Mouse (Mus musculus) midbrain, postnatal 0 days (tissue): ENCODE measurements at regions not wholly inside any gene's neighbourhood (a gene's known extent, or its start where the extent isn't known, plus 50 kb on each side); places are given as distances from the start of the nearest gene placed in this dataset.

Source experiments
- ATAC-seq: fragments of 200-750 bp; cut with Nextera tagmentation; 2 replicates; pipeline ENCODE4 v1.8.0; 2017; ENCODE audit warnings: moderate number of reproducible peaks, mild to moderate bottlenecking, moderate TSS enrichment, moderate library complexity; ENCODE audit not compliant: low FRiP score
- DNase-seq: peaks from one replicate; pipeline ENCODE4 v3.0.0-alpha.2; 2015; ENCODE audit warnings: low spot score
- H3K27ac ChIP-seq: fragments of 300-500 bp; sonication (generic); 2 replicates; pipeline ENCODE4 v1.5.1; 2014; ENCODE audit warnings: low read depth, mild to moderate bottlenecking, low read length, mixed read lengths
- H3K27me3 ChIP-seq: fragments of 300-500 bp; sonication (generic); 2 replicates; pipeline ENCODE4 v1.6.1; 2014; ENCODE audit warnings: low read length, control low read depth, mixed read lengths; ENCODE audit not compliant: insufficient read depth
- H3K36me3 ChIP-seq: fragments of 300-500 bp; sonication (generic); 2 replicates; pipeline ENCODE4 v1.6.1; 2014; ENCODE audit warnings: low read length, control low read depth, mixed read lengths; ENCODE audit not compliant: insufficient read depth
- H3K4me1 ChIP-seq: fragments of 300-500 bp; sonication (generic); 2 replicates; pipeline ENCODE4 v1.6.1; 2014; ENCODE audit warnings: mild to moderate bottlenecking, control low read depth, antibody characterized with exemption, low read length, mixed read lengths; ENCODE audit not compliant: insufficient read depth
- H3K4me2 ChIP-seq: fragments of 300-500 bp; sonication (generic); 2 replicates; pipeline ENCODE4 v1.6.1; 2014; ENCODE audit warnings: low read depth, mild to moderate bottlenecking, low read length, mixed read lengths; ENCODE audit not compliant: poor library complexity, severe bottlenecking
- H3K4me3 ChIP-seq: fragments of 300-500 bp; sonication (generic); 2 replicates; pipeline ENCODE4 v1.5.1; 2014; ENCODE audit warnings: low read depth, mild to moderate bottlenecking, low read length, moderate library complexity
- H3K9ac ChIP-seq: fragments of 300-500 bp; sonication (generic); replicated peaks from 2 replicates; pipeline ENCODE4 v1.6.1; 2014; ENCODE audit warnings: mild to moderate bottlenecking, low read length, moderate library complexity, mixed read lengths; ENCODE audit not compliant: poor library complexity, severe bottlenecking
- H3K9me3 ChIP-seq: fragments of 300-500 bp; sonication (generic); 2 replicates; pipeline ENCODE4 v1.6.1; 2016; ENCODE audit warnings: low read length, control low read depth
- CTCF ChIP-seq: IDR thresholded peaks from 2 replicates; pipeline ENCODE4 v1.5.1; 2016; ENCODE audit warnings: antibody characterized with exemption, mild to moderate bottlenecking
- WGBS: fragments of 180-500 bp; shearing (Covaris S2); extraction: QIAGEN DNeasy Blood & Tissue Kit; methylation state at CpG from one replicate; pipeline ENCODE4 v1.1.7; 2014; 5-methylcytosine and 5-hydroxymethylcytosine counted together

GRCm38 (mm10) chr5:119315149-119315548, 355.3 kb upstream of the Tbx3 start:
- Histone ChIP-seq H3K27ac (no peak overlapping the region), H3K36me3 (no peaks in the 10 kb centered on the region), H3K9me3 (no peaks in the 10 kb centered on the region), H3K27me3 (no peaks in the 10 kb centered on the region), H3K4me2 (no peak overlapping the region), H3K4me1 (no peaks in the 10 kb centered on the region), H3K9ac (no peak overlapping the region), H3K4me3 (no peak overlapping the region)
- ATAC-seq (no peak), DNase-seq (no peak)
- no peak for TF ChIP-seq CTCF
- 90% methylated on average over 7 of the region's 7 CpGs for WGBS

- no peak for TF ChIP-seq CTCF
- no peak overlapping the region for H3K9ac ChIP-seq
- H3K9me3 ChIP-seq: no peaks in the 10 kb centered on the region
- H3K4me1 ChIP-seq: peaks cover 3% of the 10 kb centered on the region; the same call in 1 of the 2 replicates
- WGBS: 75% methylated on average over 11 of the region's 11 CpGs
- H3K27me3 ChIP-seq: no peaks in the 10 kb centered on the region
- H3K36me3 ChIP-seq: no peaks in the 10 kb centered on the region
- DNase-seq: no peak
- no peak overlapping the region for H3K4me2 ChIP-seq
- ATAC-seq: no peak
- H3K4me3 ChIP-seq: no peak overlapping the region
- no peak overlapping the region for H3K27ac ChIP-seq
These were observed 352.9 kb upstream of the Tbx3 start for GRCm38 (mm10) chr5:119317617-119318016.

GRCm38 (mm10) chr5:119321368-119322144, 348.9 kb upstream of the Tbx3 start:
- no peak overlapping the region for H3K9ac ChIP-seq
- no peaks in the 10 kb centered on the region for H3K36me3 ChIP-seq
- no peak overlapping the region for H3K4me3 ChIP-seq
- no peak for ATAC-seq
- H3K4me2 ChIP-seq: no peak overlapping the region
- H3K27ac ChIP-seq: no peak overlapping the region
- TF ChIP-seq CTCF: no peak
- H3K9me3 ChIP-seq: no peaks in the 10 kb centered on the region
- H3K4me1 ChIP-seq: peaks cover 3% of the 10 kb centered on the region; the same call in 1 of the 2 replicates
- no peaks in the 10 kb centered on the region for H3K27me3 ChIP-seq
- WGBS: 83% methylated on average over 10 of the region's 10 CpGs
- no peak for DNase-seq

GRCm38 (mm10) chr5:119322411-119322810, 348.1 kb upstream of the Tbx3 start:
- ATAC-seq (no peak), DNase-seq (peak; percentile 8)
- TF ChIP-seq CTCF: no peak
- Histone ChIP-seq H3K36me3 (no peaks in the 10 kb centered on the region), H3K9me3 (no peaks in the 10 kb centered on the region), H3K27ac (no peak overlapping the region), H3K9ac (no peak overlapping the region), H3K4me1 (peaks cover 3% of the 10 kb centered on the region; the same call in 1 of the 2 replicates), H3K4me3 (no peak overlapping the region), H3K27me3 (no peaks in the 10 kb centered on the region), H3K4me2 (no peak overlapping the region)
- 15% methylated on average over 13 of the region's 13 CpGs for WGBS

- no peak overlapping the region for H3K4me3 ChIP-seq
- DNase-seq (no peak), ATAC-seq (no peak)
- no peak for TF ChIP-seq CTCF
- peaks cover 3% of the 10 kb centered on the region; the same call in 1 of the 2 replicates for H3K4me1 ChIP-seq
- no peak overlapping the region for H3K4me2 ChIP-seq
- H3K9me3 ChIP-seq: no peaks in the 10 kb centered on the region
- no peak overlapping the region for H3K9ac ChIP-seq
- H3K36me3 ChIP-seq: no peaks in the 10 kb centered on the region
- no peaks in the 10 kb centered on the region for H3K27me3 ChIP-seq
- WGBS: 87% methylated on average over 13 of the region's 13 CpGs
- H3K27ac ChIP-seq: no peak overlapping the region
These were observed 344.7 kb upstream of the Tbx3 start for GRCm38 (mm10) chr5:119325681-119326255.

GRCm38 (mm10) chr5:119326895-119327294, 343.6 kb upstream of the Tbx3 start:
- TF ChIP-seq CTCF: no peak
- WGBS: 89% methylated on average over 8 of the region's 8 CpGs
- H3K4me3 ChIP-seq: no peak overlapping the region

More at GRCm38 (mm10) chr5:119326895-119327294, 343.6 kb upstream of the Tbx3 start:
- H3K4me2 ChIP-seq: no peak overlapping the region
- H3K9ac ChIP-seq: no peak overlapping the region
- ATAC-seq: no peak
- no peaks in the 10 kb centered on the region for H3K9me3 ChIP-seq
- H3K27me3 ChIP-seq: no peaks in the 10 kb centered on the region
- no peak for DNase-seq
- H3K4me1 ChIP-seq: peaks cover 2% of the 10 kb centered on the region; the same call in 1 of the 2 replicates
- no peaks in the 10 kb centered on the region for H3K36me3 ChIP-seq
- no peak overlapping the region for H3K27ac ChIP-seq
